Mouse (Mus musculus) hindlimb bud, embryonic 11.5 days (tissue): ENCODE measurements at regions not wholly inside any gene's neighbourhood (a gene's known extent, or its start where the extent isn't known, plus 50 kb on each side); places are given as distances from the start of the nearest gene placed in this dataset.
A peak's percentile ranks its signal among the peaks of the same experiment; 100 is the strongest.

Source experiments
- DNase-seq: peaks from one replicate; pipeline ENCODE4 v3.0.0-alpha.2; 2012; ENCODE audit warnings: low read depth, low spot score; ENCODE audit errors: extremely low spot score

DNA sequence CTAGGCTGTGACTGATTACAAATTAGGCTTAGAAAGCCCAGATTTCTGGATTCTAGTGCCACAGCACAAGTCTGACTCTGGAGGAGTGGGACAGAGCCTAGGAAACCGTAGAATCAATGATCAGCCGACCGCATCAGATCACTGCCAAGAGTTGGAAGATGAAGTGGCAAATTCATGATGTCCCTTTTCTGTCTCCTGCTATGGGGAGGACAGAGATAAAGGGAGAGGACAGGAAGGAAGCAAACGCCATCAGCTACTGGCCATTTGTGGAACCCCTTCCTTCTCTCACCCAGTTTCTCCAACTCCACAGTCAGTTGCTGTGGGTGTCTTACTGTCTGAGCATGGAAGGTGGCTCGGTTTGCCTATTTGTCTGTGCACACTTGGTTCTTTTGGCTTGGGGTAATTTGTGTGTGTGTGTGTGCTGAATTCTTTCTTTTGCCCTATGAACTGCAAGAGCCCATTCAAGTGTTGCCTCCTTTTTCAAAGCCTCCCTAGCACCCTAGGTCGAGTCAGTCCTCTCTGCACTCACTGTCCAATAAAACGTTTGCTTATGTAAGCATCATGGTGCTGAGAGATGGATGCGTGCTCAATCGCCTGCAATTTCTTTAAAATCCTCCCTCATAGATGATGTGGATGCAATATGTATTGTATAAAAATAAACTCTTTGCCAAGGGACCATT lies 231.7 kb upstream of the Krr1 start:
- no peak for DNase-seq

DNA sequence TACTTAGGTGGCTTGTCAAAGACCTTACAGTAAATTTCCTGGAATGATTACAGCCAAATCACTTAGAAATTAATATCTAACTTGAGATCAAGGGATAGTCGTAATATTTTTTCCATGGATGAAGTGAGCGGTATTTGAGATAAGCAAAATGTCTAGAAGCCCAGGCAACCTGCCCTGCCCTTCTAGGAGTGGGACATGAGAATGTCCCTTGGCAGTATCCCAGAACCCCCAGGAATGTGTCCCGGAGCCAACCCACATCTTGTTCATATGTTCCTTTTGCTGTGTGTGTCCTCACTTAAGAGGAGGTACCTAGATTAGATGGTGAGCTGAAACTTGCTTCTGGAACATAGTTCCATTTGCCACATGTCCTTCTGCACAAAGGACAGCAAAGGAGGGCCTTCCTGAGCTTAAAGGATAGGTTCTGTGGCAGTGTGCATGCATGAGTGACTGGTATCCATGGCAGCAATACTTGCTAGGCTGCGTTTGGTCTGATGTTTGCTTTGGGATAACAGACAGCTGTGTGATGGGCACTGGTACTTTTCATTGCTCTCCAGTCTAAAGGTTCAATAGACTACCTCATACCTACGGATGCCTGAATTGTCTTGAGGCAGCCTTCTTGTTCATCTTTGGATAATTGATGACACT lies 231.0 kb upstream of the Krr1 start:
- DNase-seq, result no peak

DNA sequence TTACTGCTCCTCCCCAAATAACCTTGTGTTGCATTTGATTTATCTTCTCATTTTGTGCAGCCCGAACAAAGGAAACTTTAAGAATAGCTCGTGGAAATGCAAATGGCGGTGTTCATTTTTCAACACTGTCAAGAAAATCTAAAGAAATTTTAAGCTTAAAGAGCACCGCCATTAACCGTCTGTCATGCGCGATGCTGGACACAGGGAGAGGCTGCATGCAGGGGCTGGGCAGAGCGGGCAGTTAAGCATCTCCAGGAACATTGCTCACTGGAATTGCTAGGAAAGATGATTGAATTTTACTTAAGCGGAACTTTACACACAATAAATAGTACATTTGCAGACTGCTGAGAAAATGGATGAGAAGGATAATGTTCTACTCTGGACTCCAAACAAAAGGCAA lies 229.2 kb upstream of the Krr1 start:
- no peak for DNase-seq

DNA sequence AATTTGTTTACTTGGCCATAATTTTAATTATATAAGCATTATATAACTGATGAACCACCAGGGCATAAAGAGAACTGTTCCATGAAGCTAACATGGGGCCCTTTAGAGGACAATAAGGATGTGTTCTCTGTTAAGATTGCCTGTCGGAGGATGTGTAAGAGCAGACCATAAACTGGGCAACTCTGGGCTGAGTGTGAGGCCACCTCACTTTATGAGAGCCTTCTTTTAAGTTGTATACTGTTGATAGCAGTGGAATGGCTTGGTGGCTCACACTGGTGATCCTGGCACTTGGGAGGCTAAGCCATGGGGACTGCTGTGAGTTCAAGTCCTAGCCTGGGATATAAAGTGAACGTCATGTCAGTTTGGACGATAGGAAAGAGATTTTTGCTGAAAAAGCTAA lies 227.3 kb upstream of the Krr1 start:
- no peak for DNase-seq

DNA sequence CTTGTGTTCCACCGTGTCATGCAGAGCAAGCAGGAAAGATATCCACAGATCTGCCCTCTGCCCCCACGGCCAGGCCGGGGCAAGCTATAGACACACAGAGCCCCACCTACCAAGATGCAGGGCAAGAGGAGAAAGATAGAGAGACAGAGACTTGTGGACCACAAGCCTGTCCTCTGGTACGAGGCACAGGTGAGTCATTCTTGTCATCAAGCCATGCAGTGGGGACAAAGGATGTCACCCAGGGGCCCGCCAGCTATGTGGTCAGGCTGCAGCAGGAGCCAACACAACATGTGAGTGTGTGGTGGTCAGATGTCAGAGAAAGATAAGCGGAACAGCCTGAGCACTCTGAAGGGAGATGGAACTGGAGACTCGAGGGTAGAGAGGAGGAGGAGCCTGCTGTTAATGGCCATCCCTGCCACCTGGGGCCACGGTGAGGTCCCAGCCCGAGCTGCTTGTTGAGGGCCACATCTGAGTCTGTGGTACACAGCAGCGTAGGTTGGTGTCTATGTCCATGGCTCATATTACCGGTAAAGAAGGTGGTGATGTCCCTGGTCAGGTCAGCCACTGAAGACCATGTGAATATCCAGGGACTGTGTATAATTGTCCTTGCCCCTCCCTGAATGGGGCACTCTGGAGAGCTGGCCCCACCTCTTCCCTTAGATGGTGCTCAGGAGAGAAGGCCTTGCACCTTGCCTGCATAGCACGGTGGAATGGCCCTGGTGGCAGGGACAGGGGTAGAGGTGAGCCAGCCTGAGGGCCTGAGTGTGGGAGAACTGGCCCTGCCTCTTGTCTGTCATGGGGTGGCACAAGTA lies 226.2 kb upstream of the Krr1 start:
- no peak for DNase-seq

DNA sequence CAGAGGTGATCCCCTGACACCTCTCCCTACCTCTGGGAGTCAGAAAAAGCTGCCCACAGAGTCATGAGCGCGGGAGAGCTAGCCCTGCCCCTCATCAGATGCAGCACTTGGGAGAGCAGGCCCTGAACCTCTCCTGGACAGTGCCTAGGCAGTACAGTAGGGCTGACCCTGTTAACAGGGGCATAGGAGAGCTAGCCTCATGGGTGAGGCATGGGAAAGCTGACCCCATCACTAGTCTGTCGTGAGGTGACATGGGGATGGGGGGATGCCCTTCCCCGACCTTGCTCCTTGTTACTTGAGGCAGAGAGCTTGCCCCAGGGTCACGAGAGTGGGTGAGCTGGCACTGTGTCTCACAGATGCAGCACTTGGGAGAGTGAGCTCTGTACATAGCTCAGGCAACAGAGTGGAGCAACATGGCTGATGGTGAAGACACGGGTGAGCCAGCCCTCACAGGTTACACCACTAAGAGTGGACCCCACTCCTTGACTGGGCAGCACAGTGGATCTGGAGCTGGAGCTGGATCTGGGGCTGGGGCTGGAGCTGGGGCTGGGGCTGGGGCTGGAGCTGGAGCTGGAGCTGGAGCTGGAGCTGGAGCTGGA lies 225.5 kb upstream of the Krr1 start:
- no peak for DNase-seq

DNA sequence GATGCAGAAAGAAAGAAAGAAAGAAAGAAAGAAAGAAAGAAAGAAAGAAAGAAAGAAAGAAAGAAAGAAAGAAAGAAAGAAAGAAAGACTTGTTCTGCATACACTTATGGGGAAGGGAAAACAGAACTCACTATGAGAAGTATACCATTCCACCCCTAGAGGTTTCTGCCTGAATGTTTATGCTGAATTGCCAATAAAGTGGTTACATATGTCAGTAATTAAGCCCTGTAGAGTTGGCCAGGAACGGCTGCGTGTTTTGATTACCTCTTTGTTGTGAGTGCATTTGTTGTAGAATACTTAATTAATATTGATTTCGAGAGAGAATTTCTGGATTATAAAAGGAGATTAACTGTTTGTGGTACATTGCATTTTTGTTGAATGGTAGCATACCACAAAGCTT lies 224.0 kb upstream of the Krr1 start:
- DNase-seq, result peak; percentile 14

DNA sequence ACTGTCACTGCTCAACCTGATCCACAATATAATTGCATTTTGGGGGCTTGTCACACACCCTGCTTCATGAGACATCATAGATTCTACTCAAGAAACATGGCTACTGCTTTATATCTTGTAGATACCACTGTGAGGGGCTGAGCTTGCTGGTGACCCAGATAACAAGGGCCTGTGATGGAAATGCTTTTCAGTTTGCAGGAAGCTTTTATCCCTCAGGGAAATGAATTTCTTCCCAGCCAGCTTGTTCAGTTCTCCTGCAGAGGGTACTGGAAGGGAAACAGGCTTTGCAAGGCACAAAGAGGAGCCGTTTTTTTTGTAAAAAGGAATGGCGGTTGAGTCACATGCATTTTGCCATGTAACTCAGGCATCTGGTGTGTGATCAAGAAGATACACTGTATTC lies 218.8 kb upstream of the Krr1 start:
- no peak for DNase-seq

DNA sequence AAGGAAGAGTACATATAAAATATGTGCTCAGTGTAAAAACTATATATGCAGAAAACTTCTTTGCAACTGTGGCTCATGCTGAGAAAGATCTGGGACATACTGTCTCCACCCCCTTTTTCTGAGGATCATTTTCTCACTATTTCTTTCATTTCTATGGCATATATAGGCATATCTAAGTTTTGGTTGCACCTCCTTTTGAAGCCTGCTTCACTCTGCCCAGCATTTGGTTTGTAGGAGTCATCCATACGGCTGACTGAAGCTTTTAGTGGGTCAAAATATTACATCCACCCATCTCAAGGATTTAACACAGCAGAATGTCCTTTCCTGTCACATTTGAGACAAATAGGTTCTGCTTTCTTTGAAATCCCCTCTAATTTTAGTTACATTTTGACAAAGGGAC lies 216.5 kb upstream of the Krr1 start:
- no peak for DNase-seq

DNA sequence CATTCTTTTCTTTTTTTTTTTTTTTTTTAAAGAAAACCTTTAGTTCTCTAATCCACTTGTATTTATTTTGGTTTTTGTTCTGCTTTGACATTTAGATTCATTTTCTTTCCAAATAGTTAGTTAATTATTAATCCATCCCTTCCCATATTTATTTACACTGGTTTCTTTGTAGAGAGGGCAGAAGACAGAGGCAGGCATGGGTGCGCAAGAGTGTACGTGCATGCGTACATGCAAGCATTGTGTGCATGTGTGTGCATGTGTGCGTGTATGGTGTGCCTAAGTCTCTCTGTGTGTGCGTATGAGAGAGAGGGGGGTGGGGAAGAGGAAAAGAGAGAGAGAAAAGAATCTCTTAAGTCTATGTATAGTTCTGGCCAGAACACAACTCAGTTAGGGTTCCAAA lies 215.9 kb upstream of the Krr1 start:
- DNase-seq, result no peak

DNA sequence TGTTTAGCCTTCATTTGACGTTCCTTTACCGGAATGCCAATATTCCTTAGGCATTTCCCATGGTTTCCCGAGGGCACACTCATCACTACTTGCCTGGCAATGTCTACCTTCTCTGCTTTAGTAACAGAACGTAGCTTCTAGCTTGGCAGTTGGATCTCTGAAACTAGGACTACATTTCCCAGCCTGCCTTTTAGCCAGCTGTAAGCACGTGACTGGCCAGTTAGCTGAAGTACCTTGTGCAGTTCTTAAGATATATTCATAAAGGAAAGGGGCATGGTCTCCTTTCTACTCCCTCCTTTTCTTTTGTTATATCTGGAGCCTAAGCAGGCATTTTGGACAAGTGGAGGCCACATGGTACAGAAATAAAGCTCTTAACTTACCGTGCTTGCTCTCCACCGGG lies 214.8 kb upstream of the Krr1 start:
- no peak for DNase-seq

DNA sequence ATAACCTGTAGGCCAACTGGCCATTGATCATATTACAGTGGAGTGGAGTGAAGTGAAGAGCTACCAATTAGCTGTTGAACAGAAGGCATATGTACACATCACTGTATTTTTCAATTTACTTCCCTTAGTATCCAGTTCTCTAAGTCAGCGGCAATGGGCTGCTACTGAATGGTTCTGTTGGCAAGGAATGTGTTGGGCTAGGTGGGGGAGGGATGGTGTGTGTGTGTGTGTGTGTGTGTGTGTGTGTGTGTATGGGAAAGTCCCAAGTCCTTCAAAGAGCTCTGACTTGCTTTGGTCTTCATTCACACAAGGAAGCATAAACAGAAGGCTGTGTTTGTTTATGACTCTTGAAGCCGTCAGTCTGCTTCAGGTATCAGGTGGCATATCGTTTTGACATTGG lies 213.0 kb upstream of the Krr1 start:
- DNase-seq, result no peak

DNA sequence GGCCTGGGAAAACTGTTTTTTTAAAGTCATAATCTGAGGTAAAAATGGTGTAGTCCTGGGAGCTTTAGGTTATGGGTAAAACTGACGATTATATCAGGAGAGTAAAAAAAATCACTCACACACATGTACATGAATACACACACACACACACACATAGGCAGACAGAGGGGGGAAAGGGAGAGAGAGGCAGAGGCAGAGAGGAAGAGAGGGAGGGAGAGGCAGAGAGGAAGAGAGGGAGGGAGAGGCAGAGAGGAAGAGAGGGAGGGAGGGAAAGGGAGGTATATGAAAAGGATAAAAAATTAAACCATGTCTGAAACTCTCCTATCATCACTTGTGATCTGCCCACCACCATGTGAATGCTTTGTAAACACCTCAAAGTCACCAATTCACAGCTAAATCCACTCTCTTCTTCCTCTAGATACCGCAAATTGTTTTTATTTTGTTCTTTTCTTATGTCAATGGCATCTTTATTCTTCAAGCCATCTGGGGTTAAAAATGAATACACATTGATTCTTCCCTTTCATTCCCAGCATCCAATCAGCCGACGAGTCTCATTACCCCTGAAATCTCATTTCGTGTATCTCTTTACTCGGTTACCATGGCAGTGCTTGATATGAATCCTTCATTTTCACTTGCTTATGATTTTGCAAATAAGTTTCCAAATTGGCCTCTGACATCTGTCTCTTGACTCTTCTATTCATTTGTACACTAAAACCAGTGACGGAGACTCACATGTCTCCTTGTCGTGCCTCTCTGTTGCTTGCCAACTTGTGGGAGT lies 209.5 kb upstream of the Krr1 start:
- DNase-seq, result no peak

DNA sequence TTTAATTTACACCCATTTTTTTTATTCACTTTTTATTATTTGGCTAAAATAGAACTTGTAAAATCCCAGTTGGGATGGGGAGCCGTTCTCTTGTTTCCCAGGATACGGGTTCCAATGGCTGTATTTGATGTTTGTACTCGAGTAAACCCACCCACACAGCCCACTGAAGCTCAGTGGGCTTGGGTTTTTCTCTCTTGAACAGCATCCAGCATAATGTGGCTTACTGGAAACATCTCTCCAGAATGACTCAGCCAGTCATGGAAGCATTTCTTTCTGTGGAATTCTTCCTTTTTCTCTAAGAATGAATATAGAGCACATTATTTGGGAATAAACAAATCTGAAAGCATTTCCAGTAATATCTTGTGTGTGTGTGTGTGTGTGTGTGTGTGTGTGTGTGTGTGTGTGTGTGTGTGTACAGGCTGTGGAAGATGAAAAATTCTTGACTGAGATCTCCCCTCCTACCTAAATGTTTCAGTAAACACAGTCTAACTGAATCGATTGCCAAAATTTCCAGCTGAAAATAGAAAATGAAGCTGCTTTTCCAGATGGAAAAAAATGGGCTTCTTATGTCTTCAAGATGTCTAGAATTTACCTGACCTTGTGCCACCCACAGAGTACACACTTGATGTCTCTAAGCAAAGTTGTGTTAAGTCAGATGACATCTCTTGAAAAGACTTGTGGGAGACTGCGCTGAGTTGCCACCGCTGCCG lies 205.3 kb upstream of the Krr1 start:
- DNase-seq, result no peak

DNA sequence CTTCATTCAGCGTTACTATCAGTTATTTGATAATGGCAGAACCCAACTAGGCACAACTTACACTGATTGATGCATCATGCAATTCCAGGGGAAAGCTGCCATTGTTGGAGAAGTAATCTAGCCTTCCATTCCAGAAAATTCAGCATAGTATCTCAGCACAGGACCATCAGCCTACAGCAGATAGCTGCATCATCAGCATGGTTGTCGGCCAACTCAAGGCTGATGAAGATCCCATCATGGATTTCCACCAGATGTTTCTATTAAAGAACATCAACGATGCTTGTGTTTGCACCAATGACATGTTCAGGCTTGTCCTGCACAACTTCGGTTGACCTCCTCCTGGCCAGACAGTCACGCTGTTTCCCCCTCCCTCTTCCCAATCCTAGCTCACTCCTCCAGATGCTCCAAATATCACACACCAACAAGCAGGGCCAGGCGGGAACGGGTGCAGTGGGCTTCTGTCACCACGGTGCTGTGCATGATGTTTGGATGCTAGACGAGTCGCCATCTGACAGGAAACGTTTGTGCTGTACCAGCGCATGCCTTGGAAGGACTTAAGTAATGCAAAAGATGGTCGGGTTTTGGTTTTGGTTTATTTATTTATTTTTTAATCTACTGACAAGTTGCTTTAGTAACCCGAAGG lies 204.5 kb upstream of the Krr1 start:
- no peak for DNase-seq

DNA sequence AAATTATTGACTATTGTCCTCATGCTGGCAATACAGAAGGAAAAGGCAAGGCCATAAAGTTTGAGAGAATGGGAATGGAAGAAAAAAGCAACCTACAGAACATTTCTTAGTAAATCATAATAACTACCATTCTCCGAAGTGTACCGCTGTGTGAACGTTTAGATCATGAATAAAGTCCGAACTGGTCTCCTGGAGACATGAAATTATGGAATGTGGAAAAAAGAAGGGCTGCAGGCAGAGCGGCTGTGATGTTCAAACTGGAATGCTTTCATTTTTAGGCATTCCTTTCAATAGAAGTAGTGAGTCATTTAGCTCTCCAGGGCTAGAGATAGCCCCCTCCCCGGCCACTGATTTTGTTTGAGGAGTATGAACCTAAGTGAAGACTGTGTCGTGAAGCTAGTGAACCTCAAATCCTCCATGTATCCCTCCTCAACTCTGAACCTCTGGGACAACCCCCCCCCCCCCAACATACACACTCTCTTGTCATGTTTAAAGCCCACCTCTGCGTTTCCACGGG lies 202.9 kb upstream of the Krr1 start:
- no peak for DNase-seq

DNA sequence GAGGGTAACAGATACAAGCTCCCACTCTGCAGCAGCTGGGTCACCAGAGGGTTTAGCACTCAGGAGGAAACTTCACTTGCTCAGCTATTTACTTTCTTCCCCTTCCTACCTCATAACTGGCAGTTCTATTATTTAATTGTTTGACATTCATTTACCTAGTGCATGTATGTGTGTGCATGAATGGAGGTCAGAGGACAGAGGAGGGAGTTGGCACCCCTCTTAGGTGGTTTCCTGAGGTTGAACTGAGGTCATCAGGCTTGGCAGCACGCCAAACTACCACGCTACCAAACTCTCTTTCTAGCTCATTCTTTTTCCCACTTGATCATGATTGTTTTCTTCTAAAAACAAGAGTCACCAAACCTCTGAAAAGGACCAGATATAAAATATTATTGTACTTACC lies 202.4 kb upstream of the Krr1 start:
- no peak for DNase-seq

DNA sequence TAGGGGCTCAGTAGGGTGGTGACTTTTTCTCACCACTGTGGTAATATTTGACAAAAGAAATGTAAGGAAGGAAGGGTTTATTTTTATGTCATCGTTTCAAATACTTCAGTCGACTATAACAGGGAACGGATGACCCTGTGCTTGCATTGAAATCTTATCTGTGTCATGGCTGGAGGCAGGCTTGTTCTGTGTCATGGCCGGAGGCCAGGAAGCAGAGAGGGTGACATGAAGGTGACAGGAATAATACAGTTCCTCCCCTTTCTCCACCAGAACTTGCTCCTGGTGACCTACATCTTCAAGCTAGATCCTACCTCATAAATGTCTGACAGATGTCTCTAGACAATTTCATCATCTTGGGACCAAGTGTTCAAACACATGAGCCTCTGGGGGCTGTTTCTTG lies 201.5 kb upstream of the Krr1 start:
- no peak for DNase-seq

DNA sequence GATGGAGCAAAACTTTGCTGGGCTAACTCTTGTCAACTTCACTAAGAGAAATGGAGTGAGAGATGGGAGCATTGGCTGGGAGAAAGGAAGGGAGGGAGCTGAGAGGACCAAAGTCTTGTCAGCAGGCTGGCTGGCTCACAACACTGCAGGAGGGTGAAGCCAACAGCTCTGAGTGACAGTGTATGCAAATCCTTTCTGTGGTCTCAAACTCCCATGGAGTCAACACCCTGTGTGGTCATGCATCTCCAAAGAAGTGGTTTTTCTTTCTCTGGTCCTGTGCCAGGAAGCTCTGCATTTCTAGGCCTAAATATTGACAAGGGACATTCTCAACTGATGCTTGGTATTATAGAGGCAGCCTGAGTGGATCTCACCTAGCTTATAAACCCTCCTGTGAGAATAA lies 194.9 kb upstream of the Krr1 start:
- no peak for DNase-seq

DNA sequence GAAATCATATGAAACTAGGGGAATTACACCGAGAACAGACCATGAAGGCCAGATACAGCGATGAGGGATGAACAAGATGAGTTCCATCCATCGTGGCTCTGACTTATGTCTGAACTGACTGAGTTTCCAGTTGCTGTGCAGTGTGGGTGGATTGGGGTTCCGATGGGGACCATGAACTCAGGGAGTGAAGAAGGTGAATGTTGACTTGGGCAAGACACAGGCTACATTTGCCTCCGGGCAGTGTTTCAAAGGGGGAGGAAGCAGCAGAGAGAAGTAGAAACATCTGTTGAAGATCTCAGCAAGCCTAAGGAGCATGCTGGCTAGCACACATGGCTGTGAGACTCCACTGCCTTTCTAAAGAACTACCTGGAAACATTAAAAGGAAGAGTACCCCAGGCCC lies 194.4 kb upstream of the Krr1 start:
- DNase-seq, result no peak
